Mouse (Mus musculus) bone marrow, adult 2 months (tissue): ENCODE measurements around the gene Gm49358.

Experiments used
- CTCF ChIP-seq: fragments of 200-500 bp; IDR thresholded peaks from 2 replicates; pipeline ENCODE4 v1.5.1; 2011; ENCODE audit warnings: low read length, control low read depth; ENCODE audit not compliant: control insufficient read depth, insufficient read depth
- POLR2A ChIP-seq: fragments of 200-500 bp; IDR thresholded peaks from 2 replicates; pipeline ENCODE4 v1.6.1; 2011; ENCODE audit warnings: low read depth, mild to moderate bottlenecking, control low read depth, low read length, borderline replicate concordance; ENCODE audit not compliant: control insufficient read depth

DNA sequence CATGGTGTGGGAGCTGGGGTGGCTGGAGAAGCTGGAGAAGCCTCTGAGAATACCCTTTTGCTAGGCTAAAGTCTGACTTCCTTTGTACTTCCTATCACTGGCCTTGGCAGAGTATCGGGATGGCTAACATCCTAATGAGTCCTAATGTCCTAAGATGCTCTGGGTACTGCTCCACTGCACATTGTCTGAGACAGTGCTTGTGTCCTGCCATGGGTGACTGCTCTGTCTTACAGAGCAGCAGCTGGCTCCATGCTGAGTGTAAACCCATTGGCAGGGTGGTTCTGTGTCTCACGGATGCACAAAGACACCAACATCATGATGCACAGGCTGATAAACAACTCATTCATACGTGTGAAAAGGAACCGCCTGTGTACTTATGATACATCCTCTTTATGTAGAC lies 85.3 kb downstream of the Gm49358 start:
- TF ChIP-seq CTCF (no peak), POLR2A (no peak)
